Mouse (Mus musculus) erythroblast, embryonic 14.5 days (primary cell): Measurements from ENCODE around the gene Hivep3.

Experiments used
- GATA1 ChIP-seq: IDR thresholded peaks from 2 replicates; pipeline ENCODE4 v1.6.1; 2012; ENCODE audit warnings: low read length, inconsistent platforms, mixed read lengths
- TAL1 ChIP-seq: IDR thresholded peaks from 3 replicates; pipeline ENCODE4 v1.6.1; 2012; ENCODE audit warnings: low read length, inconsistent platforms, mixed read lengths

- no peak for TF ChIP-seq GATA1
- no peak for TF ChIP-seq TAL1
Observed at GRCm38 (mm10) chr4:119986065-119986464, 252.5 kb downstream of the Hivep3 start.
